Mouse (Mus musculus) forebrain, embryonic 15.5 days (tissue): ENCODE results near the gene Olfr119. TPM values are rescaled to one million over a fixed set of nuclear protein-coding genes. Genes with fewer than 3 reads are reported as not detected.
"Not testable (repeated sequence)": the region's sequence is repeated elsewhere in the genome, so short reads cannot be mapped to it uniquely, and the experiment has no call there.

Experiments used
- ATAC-seq: fragments of 200-750 bp; cut with Nextera tagmentation; replicated peaks from 2 replicates; pipeline ENCODE4 v1.8.0; 2017; ENCODE audit warnings: mild to moderate bottlenecking, moderate TSS enrichment, moderate library complexity
- H3K27ac ChIP-seq: fragments of 300-500 bp; sonication (generic); replicated peaks from 2 replicates; pipeline ENCODE4 v1.5.1; 2015; ENCODE audit warnings: mild to moderate bottlenecking, inconsistent platforms
- H3K27me3 ChIP-seq: fragments of 300-500 bp; sonication (generic); 2 replicates; pipeline ENCODE4 v1.6.1; 2015; ENCODE audit warnings: inconsistent platforms
- H3K36me3 ChIP-seq: fragments of 300-500 bp; sonication (generic); 2 replicates; pipeline ENCODE4 v1.6.1; 2015; ENCODE audit warnings: mild to moderate bottlenecking, inconsistent platforms
- H3K4me1 ChIP-seq: fragments of 300-500 bp; sonication (generic); 2 replicates; pipeline ENCODE4 v1.6.1; 2015; ENCODE audit warnings: inconsistent platforms
- H3K4me2 ChIP-seq: fragments of 300-500 bp; sonication (generic); replicated peaks from 2 replicates; pipeline ENCODE4 v1.6.1; 2015; ENCODE audit warnings: mild to moderate bottlenecking, inconsistent platforms
- H3K4me3 ChIP-seq: fragments of 300-500 bp; sonication (generic); 2 replicates; pipeline ENCODE4 v1.5.1; 2015; ENCODE audit warnings: mild to moderate bottlenecking, inconsistent platforms
- H3K9ac ChIP-seq: fragments of 300-500 bp; sonication (generic); replicated peaks from 2 replicates; pipeline ENCODE4 v1.6.1; 2015; ENCODE audit warnings: mild to moderate bottlenecking, inconsistent platforms
- H3K9me3 ChIP-seq: fragments of 300-500 bp; sonication (generic); 2 replicates; pipeline ENCODE4 v1.6.1; 2016; ENCODE audit warnings: inconsistent platforms
- WGBS: fragments of 180-500 bp; shearing (Covaris S2); methylation state at CpG from one replicate; pipeline ENCODE4 v1.1.7; 2015; ENCODE audit warnings: mixed read lengths; 5-methylcytosine and 5-hydroxymethylcytosine counted together
- polyA plus RNA-seq: library from polyadenylated mRNA; unstranded; fragments of >200 nt; fragmentation: Nextera tagmentation; extraction: Ambion mirVana; gene quantifications from 2 replicates; pipeline ENCODE4 v1.2.1, GENCODE M21; 2015

Gene Olfr119
- polyA plus RNA-seq: not detected in 2 replicates

DNA sequence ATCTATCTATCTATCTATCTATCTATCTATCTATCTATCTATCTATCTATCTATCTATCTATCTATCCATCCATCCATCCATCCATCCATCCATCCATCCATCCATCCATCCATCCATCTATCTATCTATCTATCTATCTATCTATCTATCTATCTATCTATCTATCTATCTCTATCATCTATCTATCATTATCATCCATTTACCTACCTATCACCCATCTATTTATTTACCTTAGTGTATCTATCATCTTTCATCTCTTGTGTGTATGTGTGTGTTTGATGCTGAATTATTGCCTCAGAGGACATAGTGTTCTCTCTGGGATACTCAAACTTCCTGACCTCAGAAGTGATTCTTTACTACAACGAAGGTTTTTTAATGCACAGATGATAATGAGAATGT is at the start of gene Olfr119:
TSS of gene Olfr119 (plus strand) at position 301 of the 400 bp plus-strand sequence.
- not testable (repeated sequence) for H3K9me3 ChIP-seq, H3K36me3 ChIP-seq, H3K4me1 ChIP-seq, H3K9ac ChIP-seq, ATAC-seq, H3K27me3 ChIP-seq, H3K27ac ChIP-seq, H3K4me3 ChIP-seq, H3K4me2 ChIP-seq
- WGBS: 62% methylated on average over 1 of the region's 1 CpGs

DNA sequence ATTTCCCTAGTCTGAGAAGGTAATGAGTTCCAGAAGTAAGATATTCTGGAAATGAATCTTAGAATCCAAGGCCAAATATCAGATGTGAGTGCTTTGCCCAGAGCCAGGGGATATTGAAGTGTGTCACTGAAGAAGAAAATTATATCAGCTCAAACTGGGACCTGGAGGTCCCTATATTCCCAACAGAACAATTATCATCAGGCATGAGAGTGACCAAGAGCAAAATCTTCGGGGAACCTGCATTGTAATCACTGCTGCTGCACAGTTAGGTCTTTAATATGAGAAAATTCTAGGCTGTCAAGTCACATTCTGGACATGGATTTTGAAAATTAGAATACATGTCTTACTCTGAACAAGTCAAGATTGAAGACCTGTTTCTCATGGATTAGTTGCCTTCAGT is 32.7 kb upstream of the Olfr119 start, which contains the start of gene Olfr117:
TSS of gene Olfr117 (minus strand) at position 101 of the 400 bp plus-strand sequence.
- no peak within 1 kb of the TSS for H3K9ac ChIP-seq
- H3K4me2 ChIP-seq: no peak within 1 kb of the TSS
- no peaks in the 10 kb centered on the region for H3K27me3 ChIP-seq
- H3K27ac ChIP-seq: no peak within 1 kb of the TSS
- no peaks in the 10 kb centered on the region for H3K9me3 ChIP-seq
- H3K36me3 ChIP-seq: no peaks in the 10 kb centered on the region
- no peaks in the 10 kb centered on the region for H3K4me1 ChIP-seq
- 61% methylated on average over 1 of the region's 1 CpGs for WGBS
- H3K4me3 ChIP-seq: no peak within 1 kb of the TSS
- ATAC-seq: no peak

DNA sequence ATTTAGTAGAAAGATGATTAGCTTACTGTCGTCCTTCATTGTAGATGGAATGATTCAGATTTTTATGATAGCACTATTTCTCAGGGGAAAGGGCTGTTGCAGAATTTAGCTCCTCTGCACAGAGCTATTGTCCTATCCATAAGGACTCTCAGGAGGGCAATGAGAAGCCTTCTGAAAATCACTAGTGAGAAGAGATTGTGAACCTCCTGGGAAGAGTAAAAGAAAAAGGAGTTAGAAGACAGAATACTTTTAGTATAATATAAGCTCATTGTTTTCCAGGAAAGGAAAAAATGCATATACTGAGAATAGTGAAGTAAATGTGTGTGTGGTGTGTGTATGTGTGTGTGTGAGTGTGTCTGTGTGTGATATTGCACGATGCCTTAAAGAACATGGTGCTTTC is 29.7 kb upstream of the Olfr119 start, which contains the start of gene Olfr118:
TSS of gene Olfr118 (plus strand) at position 301 of the 400 bp plus-strand sequence.
- Histone ChIP-seq H3K9me3 (no peaks in the 10 kb centered on the region), H3K36me3 (no peaks in the 10 kb centered on the region), H3K4me1 (no peaks in the 10 kb centered on the region), H3K4me3 (no peak within 1 kb of the TSS), H3K9ac (no peak within 1 kb of the TSS), H3K27me3 (no peaks in the 10 kb centered on the region), H3K4me2 (no peak within 1 kb of the TSS), H3K27ac (no peak within 1 kb of the TSS)
- WGBS: 66% methylated on average over 2 of the region's 2 CpGs
- ATAC-seq: no peak

DNA sequence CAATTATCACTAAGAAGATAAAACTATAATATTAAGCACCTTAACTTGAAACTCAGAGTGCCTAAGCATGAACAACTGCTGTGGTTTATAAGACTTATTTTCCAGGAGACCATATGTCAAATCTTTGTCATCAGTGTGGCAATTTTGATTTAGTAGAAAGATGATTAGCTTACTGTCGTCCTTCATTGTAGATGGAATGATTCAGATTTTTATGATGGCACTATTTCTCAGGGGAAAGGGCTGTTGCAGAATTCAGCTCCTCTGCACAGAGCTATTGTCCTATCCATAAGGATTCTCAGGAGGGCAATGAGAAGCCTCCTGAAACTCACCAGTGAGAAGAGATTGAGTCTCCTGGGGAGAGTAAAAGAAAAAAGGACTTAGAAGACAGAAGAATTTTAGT is 25.1 kb downstream of the Olfr119 start, which contains the start of gene Olfr120:
TSS of gene Olfr120 (plus strand) at position 301 of the 400 bp plus-strand sequence.
- Histone ChIP-seq H3K27ac (no peak within 1 kb of the TSS), H3K9me3 (no peaks in the 10 kb centered on the region), H3K27me3 (no peaks in the 10 kb centered on the region), H3K36me3 (no peaks in the 10 kb centered on the region), H3K4me2 (no peak within 1 kb of the TSS), H3K4me1 (no peaks in the 10 kb centered on the region), H3K9ac (no peak within 1 kb of the TSS), H3K4me3 (no peak within 1 kb of the TSS)
- WGBS: 75% methylated on average over 1 of the region's 1 CpGs
- no peak for ATAC-seq

DNA sequence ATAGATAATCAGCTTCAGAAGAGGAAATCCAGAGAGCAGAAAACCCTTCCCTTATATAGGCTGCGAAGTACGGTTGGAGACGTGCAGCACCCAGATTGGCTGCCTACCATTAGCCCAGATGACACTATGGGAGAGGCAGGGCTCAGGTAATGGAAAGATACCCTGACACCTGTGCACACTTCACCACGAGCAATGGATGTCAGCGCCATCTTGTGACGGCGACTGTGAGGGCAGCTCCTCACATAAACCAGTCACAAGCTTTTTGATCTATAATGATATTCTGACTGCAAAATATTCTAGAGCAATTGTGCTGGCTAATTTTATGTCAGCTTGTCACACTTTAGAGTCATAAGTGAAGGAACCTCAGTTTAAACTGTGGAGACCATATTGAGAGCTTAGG is 41.7 kb downstream of the Olfr119 start:
- Histone ChIP-seq H3K4me1 (no peaks in the 10 kb centered on the region), H3K9ac (no peak overlapping the region), H3K27ac (no peak overlapping the region), H3K36me3 (no peaks in the 10 kb centered on the region), H3K9me3 (no peaks in the 10 kb centered on the region), H3K27me3 (no peaks in the 10 kb centered on the region), H3K4me3 (no peak overlapping the region), H3K4me2 (no peak overlapping the region)
- WGBS: 61% methylated on average over 7 of the region's 7 CpGs
- no peak for ATAC-seq

Other genes with a start within 250 kb of the Olfr119 start
- not detected in 2 replicates for gene Olfr109, start 237.6 kb upstream of the Olfr119 start, polyA plus RNA-seq
- gene H2-M2, start 213.0 kb upstream of the Olfr119 start, polyA plus RNA-seq: not detected in 2 replicates
- gene Olfr110, start 204.1 kb upstream of the Olfr119 start, polyA plus RNA-seq: not detected in 2 replicates
- not detected in 2 replicates for gene Olfr111, start 188.5 kb upstream of the Olfr119 start, polyA plus RNA-seq
- gene Olfr112, start 127.1 kb upstream of the Olfr119 start, polyA plus RNA-seq: not detected in 2 replicates
- not detected in 2 replicates for gene Olfr113, start 118.9 kb upstream of the Olfr119 start, polyA plus RNA-seq
- not detected in 2 replicates for gene Olfr114, start 103.8 kb upstream of the Olfr119 start, polyA plus RNA-seq
- gene Olfr115, start 69.5 kb upstream of the Olfr119 start, polyA plus RNA-seq: not detected in 2 replicates
- not detected in 2 replicates for gene Olfr116, start 69.4 kb upstream of the Olfr119 start, polyA plus RNA-seq
- gene Olfr117, start 32.8 kb upstream of the Olfr119 start, polyA plus RNA-seq: not detected in 2 replicates
- gene Olfr118, start 29.6 kb upstream of the Olfr119 start, polyA plus RNA-seq: not detected in 2 replicates
- not detected in 2 replicates for gene Olfr120, start 25.2 kb downstream of the Olfr119 start, polyA plus RNA-seq
- not detected in 2 replicates for gene Olfr121, start 52.3 kb downstream of the Olfr119 start, polyA plus RNA-seq
- not detected in 2 replicates for gene Olfr122, start 72.0 kb downstream of the Olfr119 start, polyA plus RNA-seq
- not detected in 2 replicates for gene Olfr123, start 97.0 kb downstream of the Olfr119 start, polyA plus RNA-seq
- not detected in 2 replicates for gene Olfr124, start 103.3 kb downstream of the Olfr119 start, polyA plus RNA-seq
- not detected in 2 replicates for gene Olfr125, start 136.4 kb downstream of the Olfr119 start, polyA plus RNA-seq
- gene Olfr126, start 150.9 kb downstream of the Olfr119 start, polyA plus RNA-seq: not detected in 2 replicates
- not detected in 2 replicates for gene Olfr127, start 203.9 kb downstream of the Olfr119 start, polyA plus RNA-seq
- gene Olfr128, start 224.0 kb downstream of the Olfr119 start, polyA plus RNA-seq: not detected in 2 replicates